Mouse (Mus musculus): Measurements from ENCODE around the gene Cxcl15. TPM values are rescaled to one million over a fixed set of nuclear protein-coding genes. Genes with fewer than 3 reads are reported as not detected.
"Not testable (repeated sequence)": the region's sequence is repeated elsewhere in the genome, so short reads cannot be mapped to it uniquely, and the experiment has no call there.

The Cxcl15 gene
- polyA plus RNA-seq, 1 experiment from 2014 or later = not detected

DNA sequence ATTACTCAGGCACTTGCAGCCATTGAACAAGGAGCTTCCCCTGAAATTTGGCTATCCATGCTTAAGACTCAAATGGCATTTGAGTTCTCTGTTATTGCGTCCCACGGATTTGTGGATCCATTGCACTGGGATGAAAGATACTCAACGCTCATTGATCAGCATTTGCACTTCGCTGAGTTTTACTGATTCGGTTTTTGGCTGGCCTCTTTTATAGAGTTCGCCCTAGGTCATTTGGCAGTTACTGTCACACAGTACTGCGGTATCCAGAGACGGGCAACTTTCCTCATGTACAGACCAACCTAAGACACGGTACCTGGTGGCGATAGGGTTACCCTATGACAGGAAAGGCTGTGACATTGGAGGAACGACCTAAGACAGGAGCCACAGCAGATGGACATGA lies 57.1 kb downstream of the Cxcl15 start:
- ATAC-seq (ENCODE audit: low read depth); H3K27ac ChIP-seq; H3K9me3 ChIP-seq (replicated peaks); H3K27me3 ChIP-seq; H3K4me1 ChIP-seq (replicated peaks); H3K4me2 ChIP-seq; H3K36me3 ChIP-seq; H3K9ac ChIP-seq; DNase-seq; H3K4me3 ChIP-seq (replicated peaks): not testable (repeated sequence)
- 71% methylated on average over 11 of the region's 11 CpGs for WGBS (ENCODE audit: insufficient replicate concordance)

Small RNAs within 50 kb of the gene (microRNA-seq; reads per million reads assigned to microRNA genes)
- not detected for gene Gm24322

Other genes with a start within 250 kb of the Cxcl15 start
- 0.28 and 0.42 TPM in 2 replicates for gene 5830473C10Rik, start 233.4 kb upstream of the Cxcl15 start, polyA plus RNA-seq (2015; fragmentation: Nextera tagmentation; extraction: Ambion mirVana)
- 3.8 and 4.9 TPM in 2 replicates for gene Rassf6, start 153.9 kb upstream of the Cxcl15 start, polyA plus RNA-seq (2015; fragmentation: Nextera tagmentation; extraction: Ambion mirVana)
- 0.84 and 0.98 TPM in 2 replicates for gene Cxcl5, start 35.2 kb upstream of the Cxcl15 start, polyA plus RNA-seq (2015; fragmentation: Nextera tagmentation; extraction: Ambion mirVana)
- gene Ppbp, start 26.0 kb upstream of the Cxcl15 start, polyA plus RNA-seq (2015; fragmentation: Nextera tagmentation; extraction: Ambion mirVana) = 207 and 220 TPM in 2 replicates
- gene Pf4, start 22.1 kb upstream of the Cxcl15 start, polyA plus RNA-seq (2015; fragmentation: Nextera tagmentation; extraction: Ambion mirVana) = 569 and 620 TPM in 2 replicates
- gene Cxcl3, start 8.4 kb upstream of the Cxcl15 start, polyA plus RNA-seq (2015; fragmentation: Nextera tagmentation; extraction: Ambion mirVana) = not detected in 2 replicates
- gene Cxcl1, start 96.7 kb downstream of the Cxcl15 start, polyA plus RNA-seq (2015; fragmentation: Nextera tagmentation; extraction: Ambion mirVana) = 0.78 and 1.5 TPM in 2 replicates
- gene Cxcl2, start 109.3 kb downstream of the Cxcl15 start, polyA plus RNA-seq (2015; fragmentation: Nextera tagmentation; extraction: Ambion mirVana) = not detected in 2 replicates
- 9.7 and 10.0 TPM in 2 replicates for gene Mthfd2l, start 136.6 kb downstream of the Cxcl15 start, polyA plus RNA-seq (2015; fragmentation: Nextera tagmentation; extraction: Ambion mirVana)
- gene Epgn, start 232.9 kb downstream of the Cxcl15 start, polyA plus RNA-seq (2015; fragmentation: Nextera tagmentation; extraction: Ambion mirVana) = 0.06 TPM in 1 of 2 replicates, not detected in the other